Mouse (Mus musculus) MEL (cell line): ENCODE results near the gene Sec1. TPM values are rescaled to one million over a fixed set of nuclear protein-coding genes. Genes with fewer than 3 reads are reported as not detected.
A peak's percentile ranks its signal among the peaks of the same experiment; 100 is the strongest.

Source experiments
- DNase-seq: peaks from one replicate; pipeline ENCODE4 v3.0.0; 2011; ENCODE audit warnings: low read depth, low spot score
- H3K27ac ChIP-seq: 2 replicates; pipeline ENCODE4 v1.5.1; 2012; ENCODE audit warnings: low read depth, mild to moderate bottlenecking, control low read depth, low read length, moderate library complexity; ENCODE audit not compliant: control insufficient read depth
- H3K27me3 ChIP-seq, 2 experiments: fragments of 150-350 bp in 1 of 2; sonication (generic) in 1 of 2; 2 replicates each; pipeline ENCODE4 v1.6.1; 2012; ENCODE audit warnings: low read length in 2 of 2, mild to moderate bottlenecking in 2 of 2, improper control_type of control experiment in 1 of 2, moderate library complexity in 1 of 2; ENCODE audit not compliant: insufficient read depth in 2 of 2, control insufficient read depth in 1 of 2
- H3K36me3 ChIP-seq, 2 experiments: 2 replicates each; pipeline ENCODE4 v1.6.1; 2012 to 2014; ENCODE audit warnings: low read length in 2 of 2, improper control_type of control experiment in 1 of 2, inconsistent platforms in 1 of 2, mild to moderate bottlenecking in 1 of 2; ENCODE audit not compliant: insufficient read depth in 2 of 2, control insufficient read depth in 1 of 2
- H3K4me1 ChIP-seq, 2 experiments: fragments of 150-350 bp in 1 of 2; sonication (generic) in 1 of 2; 2 replicates each; pipeline ENCODE4 v1.6.1; 2012; ENCODE audit warnings: low read length in 2 of 2, improper control_type of control experiment in 1 of 2, mild to moderate bottlenecking in 1 of 2; ENCODE audit not compliant: insufficient read depth in 2 of 2, control insufficient read depth in 1 of 2
- H3K4me3 ChIP-seq, 2 experiments: fragments of 150-350 bp in 1 of 2; sonication (generic) in 1 of 2; 2 replicates each; pipeline ENCODE4 v1.5.1; 2012; ENCODE audit warnings: low read depth in 2 of 2, low read length in 2 of 2, mild to moderate bottlenecking in 2 of 2, moderate library complexity in 2 of 2, control low read depth in 1 of 2, improper control_type of control experiment in 1 of 2; ENCODE audit not compliant: control insufficient read depth in 1 of 2, insufficient read depth in 1 of 2
- H3K79me2 ChIP-seq: 2 replicates; pipeline ENCODE4 v1.6.1; 2012; ENCODE audit warnings: mild to moderate bottlenecking, low read length, moderate library complexity; ENCODE audit not compliant: control insufficient read depth, poor library complexity, insufficient read depth
- H3K9ac ChIP-seq: 2 replicates; pipeline ENCODE4 v1.6.1; 2012; ENCODE audit warnings: low read depth, mild to moderate bottlenecking, control low read depth, low read length, moderate library complexity; ENCODE audit not compliant: control insufficient read depth, poor library complexity, severe bottlenecking
- H3K9me3 ChIP-seq: fragments of 150-350 bp; sonication (generic); replicated peaks from 2 replicates; pipeline ENCODE4 v1.6.1; 2012; ENCODE audit warnings: mild to moderate bottlenecking, low read length, improper control_type of control experiment, moderate library complexity; ENCODE audit not compliant: insufficient read depth
- CHD2 ChIP-seq: IDR thresholded peaks from 2 replicates; pipeline ENCODE4 v1.6.1; 2011; ENCODE audit warnings: low read length, improper control_type of control experiment
- CTCF ChIP-seq, 3 experiments: IDR thresholded peaks in 2 of 3; conservative IDR thresholded peaks in 1 of 3; 2 replicates each; pipeline ENCODE4 v1.5.1; 2011 to 2012; ENCODE audit warnings: low read length in 3 of 3, low read depth in 2 of 3, mild to moderate bottlenecking in 2 of 3, improper control_type of control experiment in 1 of 3, inconsistent platforms in 1 of 3, mixed read lengths in 1 of 3, moderate library complexity in 1 of 3; ENCODE audit not compliant: control insufficient read depth in 1 of 3, insufficient read depth in 1 of 3, poor library complexity in 1 of 3, severe bottlenecking in 1 of 3
- E2F4 ChIP-seq: IDR thresholded peaks from 2 replicates; pipeline ENCODE4 v1.6.1; 2011; ENCODE audit warnings: low read depth, low read length, improper control_type of control experiment, borderline replicate concordance
- ELF1 ChIP-seq: IDR thresholded peaks from 2 replicates; pipeline ENCODE4 v1.6.1; 2014; ENCODE audit warnings: low read depth, mild to moderate bottlenecking, inconsistent platforms, low read length, improper control_type of control experiment, moderate library complexity
- EP300 ChIP-seq, 2 experiments: IDR thresholded peaks; 2 replicates each; pipeline ENCODE4 v1.6.1; 2011; ENCODE audit warnings: improper control_type of control experiment in 2 of 2, low read length in 2 of 2, low read depth in 1 of 2, mild to moderate bottlenecking in 1 of 2
- GABPA ChIP-seq: IDR thresholded peaks from 2 replicates; pipeline ENCODE4 v1.6.1; 2012; ENCODE audit warnings: low read depth, mild to moderate bottlenecking, inconsistent platforms, low read length, improper control_type of control experiment, moderate library complexity
- HCFC1 ChIP-seq: IDR thresholded peaks from 2 replicates; pipeline ENCODE4 v1.6.1; 2012; ENCODE audit warnings: low read depth, mild to moderate bottlenecking, inconsistent platforms, low read length, improper control_type of control experiment, moderate library complexity
- KAT2A ChIP-seq: conservative IDR thresholded peaks from 2 replicates; pipeline ENCODE4 v1.6.1; 2012; ENCODE audit warnings: low read depth, low read length, improper control_type of control experiment, inconsistent platforms
- MAFK ChIP-seq: IDR thresholded peaks from 2 replicates; pipeline ENCODE4 v1.6.1; 2011; ENCODE audit warnings: low read depth, mild to moderate bottlenecking, low read length, improper control_type of control experiment, borderline replicate concordance
- MXI1 ChIP-seq: IDR thresholded peaks from 2 replicates; pipeline ENCODE4 v1.6.1; 2011; ENCODE audit warnings: mild to moderate bottlenecking, low read depth, low read length, improper control_type of control experiment
- MYB ChIP-seq: IDR thresholded peaks from 2 replicates; pipeline ENCODE4 v1.6.1; 2011; ENCODE audit warnings: mild to moderate bottlenecking, low read depth, low read length, improper control_type of control experiment
- MYC ChIP-seq: IDR thresholded peaks from 2 replicates; pipeline ENCODE4 v1.6.1; 2011; ENCODE audit warnings: low read depth, mild to moderate bottlenecking, low read length, improper control_type of control experiment, moderate library complexity
- NELFE ChIP-seq: IDR thresholded peaks from 2 replicates; pipeline ENCODE4 v1.6.1; 2011; ENCODE audit warnings: low read depth, low read length, improper control_type of control experiment
- POLR2A ChIP-seq, 2 experiments: IDR thresholded peaks; 2 replicates each; pipeline ENCODE4 v1.6.1; 2011 to 2012; ENCODE audit warnings: low read length in 2 of 2, mild to moderate bottlenecking in 2 of 2, control low read depth in 1 of 2, improper control_type of control experiment in 1 of 2, low read depth in 1 of 2, moderate library complexity in 1 of 2; ENCODE audit not compliant: control insufficient read depth in 1 of 2, insufficient read depth in 1 of 2, poor library complexity in 1 of 2
- RAD21 ChIP-seq: IDR thresholded peaks from 2 replicates; pipeline ENCODE4 v1.6.1; 2011; ENCODE audit warnings: mild to moderate bottlenecking, low read depth, low read length, improper control_type of control experiment
- SMC3 ChIP-seq: IDR thresholded peaks from 2 replicates; pipeline ENCODE4 v1.6.1; 2011; ENCODE audit warnings: low read depth, low read length, improper control_type of control experiment
- TBP ChIP-seq: IDR thresholded peaks from 2 replicates; pipeline ENCODE4 v1.8.0; 2011; ENCODE audit warnings: low read depth, low read length, improper control_type of control experiment
- TCF12 ChIP-seq: IDR thresholded peaks from 2 replicates; pipeline ENCODE4 v1.6.1; 2014; ENCODE audit warnings: low read depth, mild to moderate bottlenecking, inconsistent platforms, low read length, improper control_type of control experiment, moderate library complexity
- UBTF ChIP-seq: IDR thresholded peaks from 2 replicates; pipeline ENCODE4 v1.6.1; 2012; ENCODE audit warnings: low read depth, mild to moderate bottlenecking, inconsistent platforms, low read length, improper control_type of control experiment, moderate library complexity, borderline replicate concordance; ENCODE audit not compliant: insufficient read depth
- USF1 ChIP-seq: IDR thresholded peaks from 2 replicates; pipeline ENCODE4 v1.6.1; 2014; ENCODE audit warnings: low read depth, mild to moderate bottlenecking, inconsistent platforms, low read length, improper control_type of control experiment, moderate library complexity
- USF2 ChIP-seq, 2 experiments: IDR thresholded peaks; 2 replicates each; pipeline ENCODE4 v1.6.1; 2011 to 2012; ENCODE audit warnings: improper control_type of control experiment in 2 of 2, low read length in 2 of 2, borderline replicate concordance in 1 of 2, inconsistent platforms in 1 of 2, low read depth in 1 of 2, mild to moderate bottlenecking in 1 of 2; ENCODE audit not compliant: insufficient read depth in 1 of 2
- ZC3H11A ChIP-seq: IDR thresholded peaks from 2 replicates; pipeline ENCODE4 v1.6.1; 2012; ENCODE audit warnings: low read depth, mild to moderate bottlenecking, inconsistent platforms, low read length, improper control_type of control experiment
- ZKSCAN1 ChIP-seq: IDR thresholded peaks from 2 replicates; pipeline ENCODE4 v1.6.1; 2012; ENCODE audit warnings: low read depth, mild to moderate bottlenecking, inconsistent platforms, low read length, improper control_type of control experiment, moderate library complexity
- ZMIZ1 ChIP-seq: IDR thresholded peaks from 2 replicates; pipeline ENCODE4 v1.6.1; 2012; ENCODE audit warnings: low read depth, mild to moderate bottlenecking, inconsistent platforms, low read length, improper control_type of control experiment, moderate library complexity
- polyA plus RNA-seq, 2 experiments: library from polyadenylated mRNA; stranded (reverse) in 1 of 2; unstranded in 1 of 2; fragments of >175 nt in 1 of 2; fragments of >200 nt in 1 of 2; gene quantifications; 2 replicates each; pipeline versions ENCODE4 v1.2.1 to v1.2.4; 2012; ENCODE audit warnings: low replicate concordance in 2 of 2, low read depth in 1 of 2; ENCODE audit not compliant: insufficient read length in 2 of 2, insufficient read depth in 1 of 2, missing spikeins in 1 of 2
- total RNA-seq: library from RNA; depleted of rRNA; stranded (reverse); fragments of 300-350 nt; gene quantifications from 2 replicates; pipeline ENCODE4 v1.2.3, GENCODE M21; 2012

Sec1 gene
- total and polyA plus RNA-seq, 3 experiments: not detected

DNA sequence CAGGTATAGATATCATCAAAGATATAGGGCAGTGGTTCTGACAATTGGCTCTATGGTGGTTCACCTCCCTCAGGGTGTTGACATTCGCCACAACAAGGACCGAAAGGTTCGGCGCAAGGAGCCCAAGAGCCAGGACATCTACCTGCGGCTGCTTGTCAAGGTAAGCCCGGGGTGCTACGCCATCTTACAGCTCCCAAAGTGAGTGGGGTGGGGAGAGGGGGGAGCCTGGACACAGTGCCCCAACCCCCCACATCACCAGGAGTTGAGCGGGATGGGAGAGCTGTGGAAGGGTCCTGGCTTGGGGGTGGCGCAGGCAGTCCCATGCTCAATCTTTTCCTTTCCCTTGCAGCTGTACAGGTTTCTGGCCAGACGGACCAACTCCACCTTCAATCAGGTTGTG lies 25.0 kb upstream of the Sec1 start:
- peak overlapping the region; percentile 69 to 73 for H3K4me3 ChIP-seq
- H3K79me2 ChIP-seq: peaks cover 48% of the 10 kb centered on the region
- peak overlapping the region; percentile 87 for H3K9ac ChIP-seq
- peaks cover 2% of the 10 kb centered on the region in 2 experiments; a peak in 3 of 4 replicates for H3K36me3 ChIP-seq
- H3K9me3 ChIP-seq: no peaks in the 10 kb centered on the region
- H3K27me3 ChIP-seq: no peaks in the 10 kb centered on the region
- H3K4me1 ChIP-seq: peaks cover 0 to 5% of the 10 kb centered on the region in 2 experiments; a peak in 1 of 4 replicates
- TF ChIP-seq POLR2A (IDR thresholded peaks at IDR 0.05; ENCODE audit: control insufficient read depth in 1 of 2, insufficient read depth in 1 of 2, low read depth in 1 of 2, low read length in 2 of 2, poor library complexity in 1 of 2) (0 out of 4 replicates have a peak, but pooled peaks of 1 of the 2 experiments have one; percentile 6), NELFE (no peak)
- peak; percentile 35 for DNase-seq
- peak overlapping the region; percentile 59 for H3K27ac ChIP-seq

GRCm38 (mm10) chr7:45718331-45718730 lies 24.1 kb upstream of the Sec1 start:
- H3K27ac ChIP-seq: peak overlapping the region; percentile 59
- TF ChIP-seq MAFK (no peak), POLR2A (IDR thresholded peaks at IDR 0.05; ENCODE audit: control insufficient read depth in 1 of 2, insufficient read depth in 1 of 2, low read depth in 1 of 2, low read length in 2 of 2, poor library complexity in 1 of 2) (peak in 1 of 2 experiments; percentile 4; a peak in 1 of 4 replicates)
- H3K4me3 ChIP-seq: peak overlapping the region; percentile 69 to 73
- peaks cover 2% of the 10 kb centered on the region in 2 experiments; a peak in 3 of 4 replicates for H3K36me3 ChIP-seq
- H3K9me3 ChIP-seq: no peaks in the 10 kb centered on the region
- peak overlapping the region; percentile 87 for H3K9ac ChIP-seq
- H3K79me2 ChIP-seq: peaks cover 48% of the 10 kb centered on the region
- DNase-seq: no peak
- peaks cover 0 to 5% of the 10 kb centered on the region in 2 experiments; a peak in 1 of 4 replicates for H3K4me1 ChIP-seq
- no peaks in the 10 kb centered on the region for H3K27me3 ChIP-seq

DNA sequence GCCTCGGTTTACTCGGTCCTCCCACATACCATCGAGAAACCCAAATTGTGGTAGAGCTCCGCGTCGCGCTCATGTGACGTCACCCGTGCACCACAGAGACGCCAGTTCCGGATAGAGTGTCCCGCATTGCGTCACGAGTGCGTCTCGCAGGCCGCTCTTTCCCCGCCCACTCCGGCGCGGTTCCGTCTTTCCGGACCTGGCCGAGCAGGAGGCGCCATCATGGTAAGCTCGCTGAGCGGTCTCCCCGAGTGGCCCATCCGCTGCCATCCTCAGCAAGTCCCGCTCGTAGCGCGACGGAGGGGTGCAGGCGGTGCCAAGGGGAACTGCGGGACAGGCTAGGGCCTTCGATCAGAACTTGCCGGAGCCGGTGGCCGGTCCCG lies 23.7 kb upstream of the Sec1 start, which contains the start of gene Sphk2:
Gene Sphk2, minus strand, starts transcription at position 85 of the 380 bp plus-strand sequence.
- DNase-seq: peak; percentile 98
- Histone ChIP-seq H3K27ac (peak within 1 kb of the TSS; percentile 96), H3K79me2 (peaks cover 48% of the 10 kb centered on the region), H3K36me3 (peaks cover 2% of the 10 kb centered on the region in 2 experiments; a peak in 3 of 4 replicates), H3K27me3 (no peaks in the 10 kb centered on the region), H3K4me3 (peak within 1 kb of the TSS; percentile 69 to 73), H3K4me1 (peaks cover 0 to 5% of the 10 kb centered on the region in 2 experiments; a peak in 1 of 4 replicates), H3K9me3 (no peaks in the 10 kb centered on the region), H3K9ac (peak within 1 kb of the TSS; percentile 99)
- peak; percentile 32 for TF ChIP-seq ZC3H11A
- TF ChIP-seq MXI1: peak; percentile 78
- peak; percentile 90 for TF ChIP-seq TCF12
- peak; percentile 85 for TF ChIP-seq USF1
- TF ChIP-seq USF2 (IDR thresholded peaks at IDR 0.05; ENCODE audit: borderline replicate concordance in 1 of 2, insufficient read depth in 1 of 2, low read depth in 1 of 2, low read length in 2 of 2): no peak
- no peak for TF ChIP-seq MYB
- peak; percentile 84 to 96 for TF ChIP-seq POLR2A (IDR thresholded peaks at IDR 0.05; ENCODE audit: control insufficient read depth in 1 of 2, insufficient read depth in 1 of 2, low read depth in 1 of 2, low read length in 2 of 2, poor library complexity in 1 of 2)
- no peak for TF ChIP-seq ZKSCAN1
- TF ChIP-seq GABPA: peak; percentile 93; the same call in 1 of the 2 replicates
- peak; percentile 96 for TF ChIP-seq TBP
- no peak for TF ChIP-seq CTCF (IDR thresholded peaks at IDR 0.05 in 2 of 3, conservative IDR thresholded peaks at IDR 0.05 in 1 of 3; ENCODE audit: control insufficient read depth in 1 of 3, insufficient read depth in 1 of 3, low read depth in 2 of 3, low read length in 3 of 3, poor library complexity in 1 of 3, severe bottlenecking in 1 of 3)
- peak; percentile 96 for TF ChIP-seq ZMIZ1
- TF ChIP-seq SMC3: no peak
- TF ChIP-seq NELFE: peak; percentile 95
- no peak; the same call in 1 of the 2 replicates for TF ChIP-seq E2F4
- TF ChIP-seq HCFC1: peak; percentile 99
- TF ChIP-seq EP300 (IDR thresholded peaks at IDR 0.05; ENCODE audit: low read depth in 1 of 2, low read length in 2 of 2): no peak
- peak; percentile 94 for TF ChIP-seq MYC
- TF ChIP-seq ELF1: peak; percentile 95
- TF ChIP-seq UBTF: no peak
- peak; percentile 94 for TF ChIP-seq KAT2A
- no peak for TF ChIP-seq CHD2
- no peak for TF ChIP-seq RAD21
